Mouse (Mus musculus) spleen, adult 10 weeks (tissue): ENCODE data around the gene Olfr508. TPM values are rescaled to one million over a fixed set of nuclear protein-coding genes. Genes with fewer than 3 reads are reported as not detected.

Experiments
- polyA plus RNA-seq: library from polyadenylated mRNA; stranded (reverse); fragments of 350-450 nt; fragmentation: Illumina TruSeq; extraction: RNeasy Lipid Tissue Mini Kit (QIAGEN cat#74804); gene quantifications from one replicate; pipeline ENCODE4 v1.2.3, GENCODE M21; 2015; ENCODE audit warnings: low replicate concordance; ENCODE audit not compliant: insufficient read depth

Gene Olfr508
- not detected for polyA plus RNA-seq

GRCm38 (mm10) chr7:108629694-108630093 lies at the start of gene Olfr508:
Gene Olfr508 (plus strand): TSS chr7:108629994.

DNA sequence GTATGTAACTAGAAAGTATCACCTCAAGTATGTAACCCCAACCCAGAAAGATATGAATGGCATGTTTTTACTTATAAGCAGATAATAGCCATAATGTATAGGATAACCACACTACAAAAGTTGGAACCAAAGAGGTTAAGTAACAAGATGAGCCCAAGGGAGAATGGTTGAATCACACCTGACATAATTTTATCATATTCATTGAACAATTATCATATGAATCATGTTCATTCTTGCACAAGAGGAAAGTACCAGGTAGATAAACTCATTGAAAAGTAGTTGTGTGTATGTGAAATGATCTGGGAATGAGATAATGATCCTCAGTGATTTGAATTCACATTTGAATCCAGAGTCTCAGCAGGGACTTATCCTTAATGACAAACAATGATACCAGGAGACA lies 19.3 kb upstream of the Olfr508 start, which contains the start of gene Olfr506:
TSS of gene Olfr506 (plus strand) at position 301 of the 400 bp plus-strand sequence.

GRCm38 (mm10) chr7:108621514-108621913 lies 8.3 kb upstream of the Olfr508 start, which contains the start of gene Olfr507:
Gene Olfr507 (plus strand): TSS chr7:108621814.

GRCm38 (mm10) chr7:108651806-108652205 lies 22.0 kb downstream of the Olfr508 start, which contains the start of gene Olfr509:
Gene Olfr509 (minus strand): TSS chr7:108651906.

DNA sequence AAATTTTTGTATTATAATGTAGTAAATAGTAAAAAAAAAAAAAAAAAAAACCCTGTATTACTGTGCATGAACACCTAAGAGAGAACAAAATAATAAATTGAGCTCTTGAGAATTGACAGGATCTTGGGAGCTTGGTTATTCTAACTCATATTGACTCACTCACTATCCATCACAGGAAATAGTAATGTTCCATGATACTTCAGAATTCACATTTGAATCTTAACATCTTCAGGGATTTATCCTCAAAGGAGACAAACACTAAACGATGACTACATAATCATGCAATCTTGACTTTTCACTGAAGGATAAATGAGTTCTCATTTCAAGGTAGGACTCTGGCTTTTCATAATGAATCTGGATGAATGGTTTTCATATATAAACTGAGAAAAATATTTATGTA lies 36.3 kb downstream of the Olfr508 start, which contains the start of gene Olfr510:
TSS of gene Olfr510 (plus strand) at position 301 of the 400 bp plus-strand sequence.

Other genes starting within 250 kb of the Olfr508 start
- gene Olfr495, start 236.8 kb upstream of the Olfr508 start, polyA plus RNA-seq = not detected
- not detected for gene Olfr497, start 209.6 kb upstream of the Olfr508 start, polyA plus RNA-seq
- not detected for gene Olfr498, start 164.7 kb upstream of the Olfr508 start, polyA plus RNA-seq
- not detected for gene Olfr502, start 104.9 kb upstream of the Olfr508 start, polyA plus RNA-seq
- not detected for gene Olfr503, start 85.5 kb upstream of the Olfr508 start, polyA plus RNA-seq
- gene Olfr504, start 64.2 kb upstream of the Olfr508 start, polyA plus RNA-seq = not detected
- gene Olfr506, start 19.2 kb upstream of the Olfr508 start, polyA plus RNA-seq = not detected
- not detected for gene Olfr507, start 8.2 kb upstream of the Olfr508 start, polyA plus RNA-seq
- gene Olfr509, start 21.9 kb downstream of the Olfr508 start, polyA plus RNA-seq = not detected
- not detected for gene Olfr510, start 36.4 kb downstream of the Olfr508 start, polyA plus RNA-seq
- gene Olfr512, start 83.3 kb downstream of the Olfr508 start, polyA plus RNA-seq = not detected
- gene Olfr513, start 121.0 kb downstream of the Olfr508 start, polyA plus RNA-seq = not detected
- not detected for gene Olfr514, start 196.0 kb downstream of the Olfr508 start, polyA plus RNA-seq
- gene Olfr516, start 220.5 kb downstream of the Olfr508 start, polyA plus RNA-seq = not detected
- gene Olfr517, start 242.4 kb downstream of the Olfr508 start, polyA plus RNA-seq = not detected